Mouse (Mus musculus): ENCODE measurements at regions not wholly inside any gene's neighbourhood (a gene's known extent, or its start where the extent isn't known, plus 50 kb on each side); places are given as distances from the start of the nearest gene placed in this dataset.

DNA sequence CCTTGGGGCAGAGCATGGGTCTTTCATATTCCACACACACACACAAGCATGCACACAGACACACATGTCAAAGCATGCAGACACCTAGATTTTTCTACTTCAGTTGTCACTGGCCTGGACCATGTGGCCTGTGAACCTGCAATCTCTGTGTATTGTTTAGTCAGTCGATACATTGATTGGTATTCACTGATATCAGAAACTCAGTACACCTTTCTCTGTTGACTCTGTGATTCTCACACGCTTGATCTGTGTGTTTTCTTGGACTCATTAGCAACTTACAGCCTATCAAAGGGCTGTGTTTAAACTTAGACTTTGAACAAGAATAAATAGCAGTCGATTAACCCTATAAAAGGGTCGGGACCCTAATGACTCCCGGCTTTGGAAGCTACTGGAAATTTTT lies 362.7 kb upstream of the Sall1 start:
- TF ChIP-seq CTCF (IDR thresholded peaks at IDR 0.05; ENCODE audit: control insufficient read depth, insufficient read depth, low read length) = no peak
- no peak for TF ChIP-seq POLR2A (IDR thresholded peaks at IDR 0.05; ENCODE audit: borderline replicate concordance, control insufficient read depth, low read depth, low read length)

Measured in bone marrow, adult 2 months (tissue).